Mouse (Mus musculus) cerebellum, adult 2 months (tissue): ENCODE measurements at regions not wholly inside any gene's neighbourhood (a gene's known extent, or its start where the extent isn't known, plus 50 kb on each side); places are given as distances from the start of the nearest gene placed in this dataset.

Source experiments
- CTCF ChIP-seq: fragments of 200-500 bp; IDR thresholded peaks from 2 replicates; pipeline ENCODE4 v1.5.1; 2011; ENCODE audit warnings: low read depth, mild to moderate bottlenecking, control low read depth, low read length, moderate library complexity, borderline replicate concordance; ENCODE audit not compliant: insufficient read depth
- POLR2A ChIP-seq: fragments of 200-500 bp; IDR thresholded peaks from 2 replicates; pipeline ENCODE4 v1.6.1; 2011; ENCODE audit warnings: low read length, control low read depth, borderline replicate concordance; ENCODE audit not compliant: insufficient read depth

- no peak for TF ChIP-seq CTCF
- no peak for TF ChIP-seq POLR2A
These were observed 59.8 kb upstream of the Satb1 start for GRCm38 (mm10) chr17:51892856-51893255.
